Mouse (Mus musculus): ENCODE results near the gene Imp3.

- TF ChIP-seq POLR2A (IDR thresholded peaks at IDR 0.05; ENCODE audit: insufficient read depth, low read depth, low read length) (no peak), CTCF (IDR thresholded peaks at IDR 0.05) (no peak)
Measured at GRCm38 (mm10) chr9:56892111-56892510, 45.2 kb upstream of the Imp3 start.

Data from heart, adult 2 months (tissue).